Mouse (Mus musculus): Measurements from ENCODE around the gene Crbn. TPM values are rescaled to one million over a fixed set of nuclear protein-coding genes. Genes with fewer than 3 reads are reported as not detected.

Gene Crbn
- total RNA-seq, 2 experiments from 2014 or later = 61.7 to 80.1 TPM

DNA sequence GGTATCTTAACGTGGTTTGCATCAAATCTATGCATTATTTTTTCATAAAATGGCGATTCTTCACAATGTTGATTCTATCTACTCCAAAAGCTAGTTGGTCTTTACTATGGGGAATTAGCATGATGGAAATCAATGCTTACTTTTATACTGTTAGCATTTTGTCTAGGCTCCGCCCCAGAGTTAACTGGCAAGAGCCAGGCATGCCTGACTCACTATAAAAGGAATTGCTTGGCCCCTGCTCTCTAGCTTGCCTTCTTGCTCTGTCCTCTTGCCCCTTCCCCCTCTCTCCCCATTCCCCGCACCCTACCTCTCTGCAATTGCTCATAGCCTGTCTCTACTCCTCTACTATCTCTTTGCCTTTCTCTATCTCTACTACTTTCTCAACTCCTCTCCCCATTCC is 33.1 kb downstream of the Crbn start:
- DNase-seq (ENCODE audit: low spot score in 2 of 2) = no peak

DNA sequence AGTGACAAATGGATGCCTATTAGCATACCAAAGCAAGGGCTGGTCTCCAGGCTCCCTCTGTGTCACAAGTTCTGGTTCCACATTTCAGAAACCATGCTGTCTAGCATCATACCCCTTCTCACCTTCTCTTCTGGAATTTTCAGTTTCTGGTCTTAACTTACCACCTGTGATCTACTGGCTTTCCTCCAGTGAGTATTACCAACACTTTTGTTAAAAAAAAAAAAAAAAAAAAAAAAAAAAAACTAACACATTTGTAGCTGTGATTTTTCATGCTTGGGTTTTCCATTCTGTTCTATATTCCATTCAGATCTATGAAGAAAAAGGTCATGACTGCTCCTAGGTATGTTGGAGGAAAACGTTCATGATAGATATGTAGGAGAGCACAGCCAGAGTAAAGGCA is 34.0 kb downstream of the Crbn start:
- DNase-seq (ENCODE audit: low spot score in 2 of 2) = no peak

DNA sequence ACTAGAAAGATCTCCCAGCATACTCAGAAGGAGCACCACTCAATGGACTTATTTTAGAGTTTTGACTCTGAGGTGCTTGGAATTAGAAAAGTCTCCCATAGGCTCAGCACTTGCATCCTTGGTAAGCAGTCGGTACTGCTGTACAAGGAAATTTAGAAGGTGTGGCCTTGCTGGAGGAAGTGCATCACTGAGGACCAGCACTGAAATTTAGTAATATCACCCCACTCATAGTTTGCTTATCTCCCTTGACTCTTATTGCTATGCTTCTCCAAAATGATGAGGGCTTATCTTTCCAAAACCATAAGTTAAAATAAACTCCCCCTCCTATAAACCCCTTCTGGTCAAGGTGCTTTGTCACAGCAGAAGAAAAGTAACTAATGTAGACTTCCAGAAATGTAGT is 38.4 kb downstream of the Crbn start:
- DNase-seq (ENCODE audit: low spot score in 2 of 2) = no peak

DNA sequence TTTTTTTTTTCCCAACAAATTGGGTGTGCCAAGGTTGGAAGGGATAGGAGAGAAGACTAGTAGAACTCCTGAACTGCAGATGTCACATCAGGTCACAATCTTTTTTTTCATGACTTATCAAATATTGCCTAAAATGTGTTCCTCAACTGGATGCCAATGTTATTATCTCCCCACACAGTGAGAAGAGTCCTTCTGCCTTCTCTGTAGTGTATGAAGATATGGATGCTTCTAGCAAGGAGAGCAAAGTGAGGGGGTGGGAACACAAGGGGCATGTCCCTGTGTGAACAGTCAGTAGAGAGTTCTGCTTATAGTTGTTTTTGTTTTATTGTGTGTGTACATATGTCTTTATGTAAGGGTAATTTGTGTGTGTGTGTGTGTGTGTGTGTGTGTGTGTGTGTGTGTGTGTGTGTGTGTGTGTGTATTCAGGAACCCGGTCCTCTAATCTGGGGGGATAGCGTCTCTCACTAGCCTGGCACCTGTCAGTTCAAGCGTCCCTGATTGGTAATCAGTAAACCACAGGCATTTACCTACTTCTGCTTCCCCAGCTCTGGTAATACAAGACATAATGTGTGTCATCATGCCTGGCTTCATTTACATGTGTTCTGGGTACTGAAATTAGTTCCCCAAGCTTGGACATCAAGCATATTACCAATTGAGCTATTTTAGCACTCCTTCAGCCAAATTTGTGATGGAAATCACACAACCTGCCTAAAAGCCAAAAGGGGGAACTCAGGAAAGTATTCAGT is 39.2 kb downstream of the Crbn start:
- DNase-seq (ENCODE audit: low spot score in 2 of 2) = no peak

DNA sequence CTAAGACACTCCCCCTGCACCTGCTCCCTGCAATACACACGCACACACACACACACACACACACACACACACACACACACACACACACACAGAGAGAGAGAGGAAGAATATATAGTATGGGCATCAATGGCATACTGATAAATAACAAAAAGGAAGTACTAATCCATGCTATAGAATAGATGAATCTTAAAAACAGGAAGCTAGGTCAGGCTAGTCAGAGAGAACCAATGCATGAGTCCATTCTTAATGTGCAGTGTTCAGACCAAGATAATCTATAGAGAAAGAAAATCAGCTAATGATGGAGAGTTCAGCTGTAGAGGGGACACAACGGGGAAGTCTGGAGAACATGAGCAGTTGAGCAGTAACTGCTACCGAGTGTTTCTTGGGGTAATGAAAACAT is 41.6 kb downstream of the Crbn start:
- no peak for DNase-seq (ENCODE audit: low spot score in 2 of 2)

DNA sequence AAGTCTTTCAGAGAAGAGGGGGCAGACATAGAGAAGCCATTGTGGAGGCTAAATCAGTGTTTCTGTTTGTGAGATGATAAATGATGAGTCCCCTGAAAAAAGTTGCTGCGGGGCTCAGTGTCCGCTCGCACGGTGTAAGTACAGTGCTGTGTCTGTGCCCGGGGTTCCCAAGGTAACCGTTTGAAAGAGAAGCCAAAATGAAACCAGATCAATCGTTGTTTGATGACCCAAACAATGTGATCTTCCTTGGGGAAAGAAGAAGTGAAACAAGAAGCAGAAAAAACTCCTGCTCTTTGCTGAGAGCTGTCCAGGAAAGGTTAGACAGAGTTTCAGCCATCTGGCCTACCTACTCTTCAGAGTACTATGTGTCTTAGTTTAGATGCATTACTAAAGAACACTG is 49.6 kb downstream of the Crbn start:
- DNase-seq (ENCODE audit: low spot score in 2 of 2) = no peak

DNA sequence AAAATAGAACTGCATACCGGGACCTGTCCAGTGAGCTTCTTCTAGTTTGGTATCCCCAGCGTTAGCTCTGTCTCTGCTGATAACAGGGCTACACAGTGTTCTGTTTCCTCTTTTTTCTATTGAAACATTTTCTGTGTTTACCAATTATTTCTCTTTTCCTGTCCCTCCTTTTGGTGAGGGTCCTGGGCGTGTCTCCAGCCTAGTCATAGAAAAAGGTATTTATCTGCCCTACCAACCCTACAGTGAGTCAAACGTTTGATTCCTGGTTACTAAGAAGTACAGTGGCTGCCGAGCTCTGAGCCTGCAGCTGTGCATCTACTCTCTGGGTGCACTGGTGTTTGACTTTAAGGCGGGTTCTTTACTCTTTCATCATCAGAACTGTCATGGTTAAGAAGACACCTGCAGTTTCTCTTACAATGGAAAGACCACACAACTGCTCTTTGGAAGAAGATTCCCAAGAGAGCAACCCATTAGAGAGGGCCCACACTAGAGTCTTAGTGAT is 50.9 kb downstream of the Crbn start, which contains the start of gene Il5ra:
Il5ra (minus strand) TSS at position 151 of the 502 bp plus-strand sequence.
- DNase-seq (ENCODE audit: low spot score in 2 of 2) = no peak

DNA sequence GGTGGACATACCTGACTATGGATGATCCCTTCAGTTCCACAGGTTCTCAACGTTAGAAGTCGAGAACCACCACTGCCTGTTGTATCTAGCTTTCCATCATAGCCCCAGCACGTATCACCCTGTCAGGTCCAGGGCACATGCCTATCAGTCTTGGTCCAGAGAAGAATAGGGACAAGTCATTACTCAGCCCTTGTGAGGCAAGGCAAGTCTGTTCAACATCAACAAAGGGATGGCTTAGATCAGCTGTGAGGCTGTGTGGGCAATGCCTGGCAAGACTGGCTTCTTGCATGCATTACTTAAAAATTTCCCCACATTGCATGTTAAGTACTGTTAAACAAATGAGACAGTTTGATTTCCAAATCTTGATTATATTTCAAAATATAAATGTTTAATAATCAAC is 52.1 kb downstream of the Crbn start:
- no peak for DNase-seq (ENCODE audit: low spot score in 2 of 2)

DNA sequence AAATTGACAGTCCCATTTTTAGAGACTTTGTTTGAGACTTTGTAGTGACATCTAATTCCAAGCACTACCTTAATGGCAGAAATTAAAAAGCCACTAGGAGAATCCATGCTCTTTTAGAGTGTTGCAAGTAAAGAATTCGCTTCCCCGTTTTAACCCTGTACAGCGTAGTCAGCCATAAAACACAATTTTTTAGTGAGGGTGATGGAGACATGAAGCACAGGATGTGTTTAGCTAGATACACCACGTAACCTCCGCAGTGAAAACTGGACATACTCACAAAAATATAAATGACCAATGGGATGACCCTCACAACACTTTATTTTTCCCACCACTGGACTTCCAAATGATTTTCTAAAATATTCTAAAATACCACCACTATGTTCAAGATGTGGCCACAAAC is 52.6 kb downstream of the Crbn start:
- no peak for DNase-seq (ENCODE audit: low spot score in 2 of 2)

DNA sequence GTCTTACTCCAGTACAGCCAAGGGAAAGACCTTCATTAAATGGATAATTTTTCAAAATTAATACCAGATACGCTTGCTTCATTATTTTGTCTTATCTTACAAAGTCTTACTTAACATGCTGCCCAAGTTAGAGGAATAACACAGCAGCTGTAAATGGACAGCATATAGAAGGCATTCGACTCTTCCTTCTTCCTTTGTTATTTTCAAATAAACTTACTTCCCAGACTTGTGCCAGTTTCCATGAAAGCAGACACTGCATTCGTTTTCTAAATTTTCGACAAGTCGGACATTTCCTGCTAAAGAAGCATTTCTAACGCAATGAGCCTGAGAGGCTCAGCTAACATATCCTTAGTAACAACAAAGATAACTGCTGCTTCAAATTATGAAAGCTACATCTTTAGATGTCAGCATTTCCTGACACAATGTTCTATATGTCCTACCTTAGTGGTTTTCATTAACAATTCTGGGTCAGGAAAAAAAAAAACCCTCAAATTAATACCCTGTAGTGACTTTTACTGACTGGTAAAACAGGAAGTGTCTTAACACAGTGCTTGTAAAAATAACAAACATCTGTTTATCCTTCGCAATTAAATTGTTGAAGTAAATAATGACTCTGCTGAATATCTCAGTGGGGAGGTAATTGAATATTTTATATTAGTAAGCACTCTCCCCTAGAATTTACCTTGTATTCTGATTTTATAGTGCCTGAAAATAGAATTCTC is 54.0 kb downstream of the Crbn start:
- DNase-seq (ENCODE audit: low spot score in 2 of 2) = no peak

DNA sequence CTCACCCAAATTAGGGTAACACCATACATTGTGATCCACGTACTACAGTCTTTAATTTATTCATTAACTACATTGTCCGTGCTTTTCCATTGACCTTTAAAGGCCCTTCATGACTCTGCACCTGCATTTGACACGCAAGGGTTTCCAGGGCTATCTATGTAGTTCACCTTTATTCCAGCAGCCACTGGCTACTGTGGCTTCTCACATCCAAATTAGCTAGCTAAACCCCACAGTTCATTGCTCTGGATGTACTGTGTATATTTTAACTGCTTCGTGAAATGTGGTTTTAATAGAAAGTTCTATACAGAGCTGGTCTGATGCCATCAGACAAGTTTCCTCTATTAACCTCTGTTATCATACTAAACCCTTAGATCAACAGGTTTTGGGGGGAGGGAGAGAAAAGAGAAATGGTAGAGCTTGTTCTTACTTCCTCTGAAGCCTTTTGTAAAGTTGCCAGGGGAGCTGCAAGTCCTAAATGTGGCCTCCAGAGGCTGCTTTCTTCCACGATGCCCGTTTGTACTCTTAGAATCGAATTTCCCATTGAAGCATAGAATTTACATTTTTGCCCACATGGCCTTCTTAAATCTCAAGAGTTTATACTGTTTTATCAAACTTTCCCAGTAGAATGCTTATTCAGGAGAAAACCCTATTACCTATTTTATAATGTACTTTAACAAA is 56.2 kb downstream of the Crbn start:
- DNase-seq (ENCODE audit: low spot score in 2 of 2) = no peak

DNA sequence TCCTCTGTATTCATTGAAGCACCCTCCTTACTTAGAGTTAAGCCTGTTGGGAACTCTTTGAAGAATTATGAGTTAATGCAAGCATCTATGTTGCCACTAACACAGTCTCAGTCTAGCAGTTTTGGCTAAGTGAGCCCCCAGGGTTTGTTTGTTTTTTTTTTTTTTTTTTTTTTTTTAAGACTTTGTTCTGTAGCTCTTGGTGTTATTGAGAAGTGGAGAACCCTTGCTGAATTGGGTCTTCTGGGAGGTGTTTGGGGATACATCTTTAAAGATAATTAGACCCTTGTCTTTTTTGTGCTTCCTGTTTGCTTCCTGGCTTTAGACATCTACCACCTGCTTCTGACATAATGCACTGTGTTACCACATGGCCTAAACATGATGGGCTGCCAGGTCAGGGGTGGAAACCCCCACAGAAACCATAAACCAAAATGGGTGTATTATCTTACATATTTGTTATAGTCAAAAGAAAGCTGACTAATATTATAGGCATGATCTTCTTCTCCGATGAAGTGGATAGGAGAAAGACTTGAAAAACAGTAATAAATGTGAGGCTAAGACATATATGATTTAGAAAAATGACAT is 59.5 kb downstream of the Crbn start:
- no peak for DNase-seq (ENCODE audit: low spot score in 2 of 2)

DNA sequence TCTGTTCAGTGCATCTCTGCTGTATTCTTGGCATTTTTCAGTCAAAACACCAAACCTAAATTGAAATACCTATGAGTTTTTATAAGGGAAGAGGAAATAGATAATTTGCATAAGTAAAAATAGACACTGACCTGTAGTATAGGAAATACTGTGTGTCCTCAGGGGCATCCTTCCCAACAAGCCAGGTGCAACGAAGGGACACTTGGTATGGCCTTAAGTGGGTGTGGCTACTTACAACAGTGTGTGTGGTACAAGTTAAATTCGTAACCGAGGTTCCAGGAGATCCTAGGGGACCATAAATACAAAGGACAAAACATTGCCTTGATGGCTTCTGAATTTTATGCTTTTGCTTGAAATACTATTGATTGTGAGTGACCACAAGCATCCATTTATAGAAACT is 61.6 kb downstream of the Crbn start:
- DNase-seq (ENCODE audit: low spot score in 2 of 2) = no peak

DNA sequence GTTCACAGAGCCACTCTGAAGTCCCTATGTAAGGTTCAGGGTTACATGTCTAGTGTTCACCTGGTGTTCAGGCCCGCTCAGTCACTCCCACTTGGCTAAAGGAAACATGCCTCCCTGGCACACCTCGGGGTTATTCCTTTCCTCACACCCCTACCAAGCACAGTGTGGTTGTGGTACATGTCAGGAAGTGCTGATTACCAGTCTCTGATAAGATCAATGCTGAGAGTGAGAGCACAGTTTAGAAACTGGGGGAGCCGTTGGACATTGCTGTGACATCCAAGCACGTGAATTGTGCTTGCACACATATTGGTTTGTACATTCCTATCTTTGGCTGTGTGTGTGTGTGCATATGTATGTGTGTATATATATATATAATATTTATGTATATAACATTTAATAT is 67.3 kb downstream of the Crbn start:
- DNase-seq (ENCODE audit: low spot score in 2 of 2) = no peak

Other genes starting within 250 kb of the Crbn start
- gene Il5ra, start 51.0 kb downstream of the Crbn start, total RNA-seq (2021) = not detected
- gene Trnt1, start 31.0 kb downstream of the Crbn start, total RNA-seq (2021) = 10 to 100 TPM; 51.5 to 62.5 TPM